Mouse (Mus musculus) ES-CJ7 (cell line): Measurements from ENCODE around the gene Cdadc1.
A peak's percentile ranks its signal among the peaks of the same experiment; 100 is the strongest.
"Not testable (repeated sequence)": the region's sequence is repeated elsewhere in the genome, so short reads cannot be mapped to it uniquely, and the experiment has no call there.

Source experiments
- DNase-seq: peaks from one replicate; pipeline ENCODE4 v3.0.0; 2011; ENCODE audit warnings: low read depth, low spot score

The Cdadc1 gene

GRCm38 (mm10) chr14:59597398-59598259 is at the start of gene Cdadc1:
TSS of gene Cdadc1 (minus strand) at chr14:59597959.
- peak; percentile 89 for DNase-seq

- DNase-seq, result no peak
Observed at GRCm38 (mm10) chr14:59646826-59647697, 49.3 kb upstream of the Cdadc1 start.

GRCm38 (mm10) chr14:59644896-59645295 is 47.1 kb upstream of the Cdadc1 start:
- DNase-seq, result no peak

GRCm38 (mm10) chr14:59644166-59644565 is 46.4 kb upstream of the Cdadc1 start:
- no peak for DNase-seq

- no peak for DNase-seq
Observed at GRCm38 (mm10) chr14:59643582-59643981, 45.8 kb upstream of the Cdadc1 start.

GRCm38 (mm10) chr14:59641856-59642255 is 44.1 kb upstream of the Cdadc1 start:
- no peak for DNase-seq

GRCm38 (mm10) chr14:59638906-59639703 is 41.3 kb upstream of the Cdadc1 start:
- no peak for DNase-seq

- no peak for DNase-seq
Observed at GRCm38 (mm10) chr14:59633988-59634387, 36.2 kb upstream of the Cdadc1 start.

GRCm38 (mm10) chr14:59633295-59633898 is 35.6 kb upstream of the Cdadc1 start:
- DNase-seq, result no peak

- no peak for DNase-seq
Observed at GRCm38 (mm10) chr14:59632067-59632466, 34.3 kb upstream of the Cdadc1 start.

GRCm38 (mm10) chr14:59630096-59630495 is 32.3 kb upstream of the Cdadc1 start:
- no peak for DNase-seq

- no peak for DNase-seq
Observed at GRCm38 (mm10) chr14:59629308-59629707, 31.5 kb upstream of the Cdadc1 start.

GRCm38 (mm10) chr14:59627823-59628222 is 30.1 kb upstream of the Cdadc1 start:
- DNase-seq, result no peak

GRCm38 (mm10) chr14:59627142-59627680 is 29.5 kb upstream of the Cdadc1 start:
- no peak for DNase-seq

- DNase-seq, result no peak
Observed at GRCm38 (mm10) chr14:59626711-59627110, 29.0 kb upstream of the Cdadc1 start.

GRCm38 (mm10) chr14:59625806-59626364 is 28.1 kb upstream of the Cdadc1 start:
- DNase-seq, result no peak

GRCm38 (mm10) chr14:59625158-59625805 is 27.5 kb upstream of the Cdadc1 start, which contains the start of gene Shisa2:
TSS of gene Shisa2 (plus strand) at chr14:59625308.
- DNase-seq, result peak; percentile 81

- DNase-seq, result peak; percentile 54
Observed at GRCm38 (mm10) chr14:59624326-59624885, 26.6 kb upstream of the Cdadc1 start.

GRCm38 (mm10) chr14:59616802-59617201 is 19.0 kb upstream of the Cdadc1 start:
- DNase-seq, result no peak

GRCm38 (mm10) chr14:59614149-59614548 is 16.4 kb upstream of the Cdadc1 start:
- DNase-seq, result not testable (repeated sequence)
